Mouse (Mus musculus) midbrain, embryonic 14.5 days (tissue): Measurements from ENCODE around the gene Olfr800. TPM values are rescaled to one million over a fixed set of nuclear protein-coding genes. Genes with fewer than 3 reads are reported as not detected.

Source experiments
- ATAC-seq: fragments of 200-750 bp; cut with Nextera tagmentation; 2 replicates; pipeline ENCODE4 v1.8.0; 2017; ENCODE audit warnings: moderate number of reproducible peaks, moderate library complexity; ENCODE audit not compliant: low FRiP score, low TSS enrichment
- DNase-seq: peaks from one replicate; pipeline ENCODE4 v3.0.0-alpha.2; 2015
- H3K27ac ChIP-seq: fragments of 300-500 bp; sonication (generic); replicated peaks from 2 replicates; pipeline ENCODE4 v1.5.1; 2014; ENCODE audit warnings: mild to moderate bottlenecking, low read depth, low read length, moderate library complexity
- H3K27me3 ChIP-seq: fragments of 300-500 bp; sonication (generic); 2 replicates; pipeline ENCODE4 v1.6.1; 2014; ENCODE audit warnings: low read length, control low read depth, mixed read lengths; ENCODE audit not compliant: control insufficient read depth, insufficient read depth
- H3K36me3 ChIP-seq: fragments of 300-500 bp; sonication (generic); 2 replicates; pipeline ENCODE4 v1.6.1; 2014; ENCODE audit warnings: low read length, control low read depth; ENCODE audit not compliant: control insufficient read depth, insufficient read depth
- H3K4me1 ChIP-seq: fragments of 300-500 bp; sonication (generic); 2 replicates; pipeline ENCODE4 v1.6.1; 2014; ENCODE audit warnings: mild to moderate bottlenecking, antibody characterized with exemption, low read length, control low read depth; ENCODE audit not compliant: control insufficient read depth, insufficient read depth
- H3K4me2 ChIP-seq: fragments of 300-500 bp; sonication (generic); 2 replicates; pipeline ENCODE4 v1.6.1; 2014; ENCODE audit warnings: mild to moderate bottlenecking, low read length, moderate library complexity
- H3K4me3 ChIP-seq: fragments of 300-500 bp; sonication (generic); replicated peaks from 2 replicates; pipeline ENCODE4 v1.5.1; 2014; ENCODE audit warnings: low read depth, low read length
- H3K9ac ChIP-seq: fragments of 300-500 bp; sonication (generic); replicated peaks from 2 replicates; pipeline ENCODE4 v1.6.1; 2014; ENCODE audit warnings: mild to moderate bottlenecking, low read length, moderate library complexity
- H3K9me3 ChIP-seq: fragments of 300-500 bp; sonication (generic); 2 replicates; pipeline ENCODE4 v1.6.1; 2016; ENCODE audit warnings: low read length, control low read depth, mixed read lengths; ENCODE audit not compliant: control insufficient read depth
- WGBS: fragments of 180-500 bp; shearing (Covaris S2); extraction: QIAGEN DNeasy Blood & Tissue Kit; methylation state at CpG from one replicate; pipeline ENCODE4 v1.1.7; 2014; 5-methylcytosine and 5-hydroxymethylcytosine counted together
- polyA plus RNA-seq: library from polyadenylated mRNA; unstranded; fragments of >200 nt; fragmentation: Nextera tagmentation; extraction: Ambion mirVana; gene quantifications from 2 replicates; pipeline ENCODE4 v1.2.1, GENCODE M21; 2014

The Olfr800 gene
- polyA plus RNA-seq, 1 experiment from 2014 or later, result not detected

DNA sequence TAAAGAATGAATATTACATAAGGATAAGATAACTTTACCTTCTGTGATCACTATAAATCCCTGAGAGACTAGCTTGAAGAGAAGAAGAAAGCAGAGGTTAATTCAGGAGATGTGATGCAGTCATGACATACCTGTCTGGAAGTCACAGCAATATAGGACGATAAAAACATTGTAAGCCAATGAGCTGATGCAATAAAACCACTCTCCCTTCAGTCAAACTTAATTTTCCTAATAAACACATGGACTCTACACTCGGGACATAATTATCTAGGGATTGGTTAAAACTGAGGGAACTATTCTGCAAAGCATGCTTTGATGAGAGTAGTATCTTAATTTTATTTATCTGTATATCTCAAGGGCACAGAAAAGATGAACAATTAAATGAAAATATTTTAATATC, 36.7 kb downstream of the Olfr800 start, which contains the start of gene Olfr803:
Gene Olfr803 (minus strand): TSS at position 101 of the 400 bp plus-strand sequence.
- DNase-seq (no peak), ATAC-seq (no peak)
- no peaks in the 10 kb centered on the region for H3K36me3 ChIP-seq
- no peaks in the 10 kb centered on the region for H3K27me3 ChIP-seq
- H3K4me2 ChIP-seq, result no peak within 1 kb of the TSS
- no peaks in the 10 kb centered on the region for H3K9me3 ChIP-seq
- H3K27ac ChIP-seq, result no peak within 1 kb of the TSS
- WGBS, result 84% methylated on average over 2 of the region's 2 CpGs
- no peak within 1 kb of the TSS for H3K9ac ChIP-seq
- H3K4me1 ChIP-seq, result no peaks in the 10 kb centered on the region
- H3K4me3 ChIP-seq, result no peak within 1 kb of the TSS

DNA sequence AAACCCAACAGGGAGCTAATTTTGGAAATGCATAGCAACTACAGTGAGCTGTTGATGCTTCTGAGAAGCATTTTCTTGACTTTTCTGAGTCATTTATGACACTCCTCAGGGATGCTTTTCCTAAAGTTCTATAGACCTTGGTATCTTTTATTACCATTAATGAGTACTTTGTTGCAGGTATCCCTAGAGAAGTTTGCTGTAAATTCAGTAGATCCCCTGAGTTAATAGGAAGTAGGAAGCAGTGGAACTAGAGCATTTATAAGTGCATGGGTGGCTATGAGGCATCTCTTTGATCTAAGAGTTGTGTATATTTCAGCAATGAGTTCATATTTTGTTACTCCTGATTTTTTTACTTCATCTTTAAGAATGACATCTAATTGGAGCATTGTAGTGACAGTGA, 45.4 kb downstream of the Olfr800 start, which contains the start of gene Olfr804:
Gene Olfr804 (plus strand): TSS at position 301 of the 400 bp plus-strand sequence.
- ATAC-seq (no peak), DNase-seq (no peak)
- Histone ChIP-seq H3K4me1 (no peaks in the 10 kb centered on the region), H3K9ac (no peak within 1 kb of the TSS), H3K27ac (no peak within 1 kb of the TSS), H3K4me3 (no peak within 1 kb of the TSS), H3K4me2 (no peak within 1 kb of the TSS), H3K27me3 (no peaks in the 10 kb centered on the region), H3K36me3 (no peaks in the 10 kb centered on the region), H3K9me3 (no peaks in the 10 kb centered on the region)

Other genes with a start within 250 kb of the Olfr800 start
- not detected in 2 replicates for gene Olfr786, start 230.4 kb upstream of the Olfr800 start, polyA plus RNA-seq
- gene Olfr787, start 195.8 kb upstream of the Olfr800 start, polyA plus RNA-seq, result not detected in 2 replicates
- not detected in 2 replicates for gene Olfr788, start 186.7 kb upstream of the Olfr800 start, polyA plus RNA-seq
- not detected in 2 replicates for gene Olfr789, start 172.9 kb upstream of the Olfr800 start, polyA plus RNA-seq
- gene Olfr790, start 159.2 kb upstream of the Olfr800 start, polyA plus RNA-seq, result not detected in 2 replicates
- not detected in 2 replicates for gene Olfr791, start 135.9 kb upstream of the Olfr800 start, polyA plus RNA-seq
- not detected in 2 replicates for gene Olfr792, start 118.5 kb upstream of the Olfr800 start, polyA plus RNA-seq
- gene Olfr794, start 90.0 kb upstream of the Olfr800 start, polyA plus RNA-seq, result not detected in 2 replicates
- gene Olfr796, start 45.1 kb upstream of the Olfr800 start, polyA plus RNA-seq, result not detected in 2 replicates
- not detected in 2 replicates for gene Olfr798, start 29.8 kb upstream of the Olfr800 start, polyA plus RNA-seq
- gene Olfr799, start 20.2 kb upstream of the Olfr800 start, polyA plus RNA-seq, result not detected in 2 replicates
- gene Olfr801, start 16.2 kb downstream of the Olfr800 start, polyA plus RNA-seq, result not detected in 2 replicates
- gene Olfr802, start 30.5 kb downstream of the Olfr800 start, polyA plus RNA-seq, result 0.04 TPM in 1 of 2 replicates, not detected in the other
- gene Olfr803, start 36.6 kb downstream of the Olfr800 start, polyA plus RNA-seq, result not detected in 2 replicates
- not detected in 2 replicates for gene Olfr804, start 45.5 kb downstream of the Olfr800 start, polyA plus RNA-seq
- not detected in 2 replicates for gene Olfr805, start 71.7 kb downstream of the Olfr800 start, polyA plus RNA-seq
- gene Olfr806, start 84.2 kb downstream of the Olfr800 start, polyA plus RNA-seq, result not detected in 2 replicates
- not detected in 2 replicates for gene Olfr807, start 100.1 kb downstream of the Olfr800 start, polyA plus RNA-seq
- gene Olfr808, start 107.8 kb downstream of the Olfr800 start, polyA plus RNA-seq, result not detected in 2 replicates
- gene Olfr809, start 116.9 kb downstream of the Olfr800 start, polyA plus RNA-seq, result not detected in 2 replicates
- gene Olfr810, start 137.2 kb downstream of the Olfr800 start, polyA plus RNA-seq, result not detected in 2 replicates
- gene Olfr811, start 146.7 kb downstream of the Olfr800 start, polyA plus RNA-seq, result not detected in 2 replicates
- gene Olfr812, start 188.4 kb downstream of the Olfr800 start, polyA plus RNA-seq, result not detected in 2 replicates
- gene Olfr813, start 197.7 kb downstream of the Olfr800 start, polyA plus RNA-seq, result not detected in 2 replicates
- not detected in 2 replicates for gene Olfr814, start 222.2 kb downstream of the Olfr800 start, polyA plus RNA-seq
- gene Olfr815, start 248.2 kb downstream of the Olfr800 start, polyA plus RNA-seq, result not detected in 2 replicates